Mouse (Mus musculus): ENCODE data around the gene Ptpa.

GRCm38 (mm10) chr2:30444450-30444849, 28.6 kb downstream of the Ptpa start:
- TF ChIP-seq CTCF (IDR thresholded peaks at IDR 0.05; ENCODE audit: borderline replicate concordance, insufficient read depth, low read length) (no peak), POLR2A (IDR thresholded peaks at IDR 0.05; ENCODE audit: low read depth, low read length) (no peak)
